Mouse (Mus musculus) liver, adult 2 months (tissue): Measurements from ENCODE around the gene Trpv2.

Experiments used
- CTCF ChIP-seq: fragments of 200-500 bp; IDR thresholded peaks from 2 replicates; pipeline ENCODE4 v1.5.1; 2011; ENCODE audit warnings: low read depth, low read length, control low read depth
- POLR2A ChIP-seq: fragments of 200-500 bp; IDR thresholded peaks from 2 replicates; pipeline ENCODE4 v1.6.1; 2011; ENCODE audit warnings: low read length, control low read depth; ENCODE audit not compliant: insufficient read depth; ENCODE audit errors: extremely low read depth

- TF ChIP-seq POLR2A, result no peak
- TF ChIP-seq CTCF, result no peak
Observed at GRCm38 (mm10) chr11:62615456-62615855, 41.2 kb downstream of the Trpv2 start.
